Mouse (Mus musculus) stomach, embryonic 15.5 days (tissue): ENCODE data around the gene Gpam. TPM values are rescaled to one million over a fixed set of nuclear protein-coding genes. Genes with fewer than 3 reads are reported as not detected.

Source experiments
- ATAC-seq: fragments of 200-750 bp; cut with Nextera tagmentation; 2 replicates; pipeline ENCODE4 v1.8.0; 2017; ENCODE audit warnings: low read depth, moderate number of reproducible peaks, moderate TSS enrichment; ENCODE audit not compliant: insufficient read depth, low FRiP score
- H3K27ac ChIP-seq: fragments of 300-500 bp; sonication (generic); 2 replicates; pipeline ENCODE4 v1.5.1; 2015; ENCODE audit warnings: mild to moderate bottlenecking, inconsistent platforms
- H3K27me3 ChIP-seq: fragments of 300-500 bp; sonication (generic); replicated peaks from 2 replicates; pipeline ENCODE4 v1.6.1; 2015; ENCODE audit warnings: inconsistent platforms
- H3K36me3 ChIP-seq: fragments of 300-500 bp; sonication (generic); 2 replicates; pipeline ENCODE4 v1.6.1; 2015; ENCODE audit warnings: inconsistent platforms
- H3K4me1 ChIP-seq: fragments of 300-500 bp; sonication (generic); 2 replicates; pipeline ENCODE4 v1.6.1; 2015; ENCODE audit warnings: inconsistent platforms
- H3K4me2 ChIP-seq: fragments of 300-500 bp; sonication (generic); 2 replicates; pipeline ENCODE4 v1.6.1; 2015; ENCODE audit warnings: mild to moderate bottlenecking, inconsistent platforms
- H3K4me3 ChIP-seq: fragments of 300-500 bp; sonication (generic); replicated peaks from 2 replicates; pipeline ENCODE4 v1.5.1; 2015; ENCODE audit warnings: inconsistent platforms
- H3K9ac ChIP-seq: fragments of 300-500 bp; sonication (generic); 2 replicates; pipeline ENCODE4 v1.6.1; 2015; ENCODE audit warnings: inconsistent platforms
- H3K9me3 ChIP-seq: fragments of 300-500 bp; sonication (generic); 2 replicates; pipeline ENCODE4 v1.6.1; 2016; ENCODE audit warnings: inconsistent platforms
- WGBS: fragments of 180-500 bp; shearing (Covaris S2); methylation state at CpG from one replicate; pipeline ENCODE4 v1.1.7; 2015; 5-methylcytosine and 5-hydroxymethylcytosine counted together
- polyA plus RNA-seq: library from polyadenylated mRNA; unstranded; fragments of >200 nt; fragmentation: Nextera tagmentation; extraction: Ambion mirVana; gene quantifications from 2 replicates; pipeline ENCODE4 v1.2.1, GENCODE M21; 2015

Gene Gpam
- polyA plus RNA-seq, 1 experiment from 2014 or later = 18.0 TPM

GRCm38 (mm10) chr19:55119541-55119940 lies 7.5 kb downstream of the Gpam start:
- no peaks in the 10 kb centered on the region for H3K9me3 ChIP-seq
- no peak overlapping the region for H3K4me3 ChIP-seq
- H3K4me1 ChIP-seq = no peaks in the 10 kb centered on the region
- no peak overlapping the region for H3K27ac ChIP-seq
- peak; percentile 8; the same call in 1 of the 2 replicates for ATAC-seq
- H3K9ac ChIP-seq = no peak overlapping the region
- H3K36me3 ChIP-seq = no peaks in the 10 kb centered on the region
- no peak overlapping the region for H3K4me2 ChIP-seq
- H3K27me3 ChIP-seq = no peaks in the 10 kb centered on the region
- WGBS = 43% methylated on average over 2 of the region's 2 CpGs

- 85% methylated on average over 3 of the region's 3 CpGs for WGBS
- H3K9ac ChIP-seq = no peak overlapping the region
- H3K36me3 ChIP-seq = no peaks in the 10 kb centered on the region
- H3K9me3 ChIP-seq = no peaks in the 10 kb centered on the region
- no peak overlapping the region for H3K27ac ChIP-seq
- H3K4me1 ChIP-seq = no peaks in the 10 kb centered on the region
- no peak overlapping the region for H3K4me3 ChIP-seq
- no peaks in the 10 kb centered on the region for H3K27me3 ChIP-seq
- no peak overlapping the region for H3K4me2 ChIP-seq
- no peak for ATAC-seq
Observed at GRCm38 (mm10) chr19:55117991-55118390, 9.0 kb downstream of the Gpam start.

GRCm38 (mm10) chr19:55117059-55117815 lies 9.8 kb downstream of the Gpam start:
- 49% methylated on average over 6 of the region's 6 CpGs for WGBS
- ATAC-seq = peak; percentile 59
- Histone ChIP-seq H3K9ac (no peak overlapping the region), H3K27me3 (no peaks in the 10 kb centered on the region), H3K4me2 (no peak overlapping the region), H3K4me1 (no peaks in the 10 kb centered on the region), H3K27ac (no peak overlapping the region; the same call in 1 of the 2 replicates), H3K36me3 (no peaks in the 10 kb centered on the region), H3K4me3 (no peak overlapping the region), H3K9me3 (no peaks in the 10 kb centered on the region)

- Histone ChIP-seq H3K36me3 (no peaks in the 10 kb centered on the region), H3K9me3 (no peaks in the 10 kb centered on the region), H3K4me3 (no peak overlapping the region), H3K4me1 (no peaks in the 10 kb centered on the region), H3K27ac (no peak overlapping the region), H3K9ac (no peak overlapping the region), H3K4me2 (no peak overlapping the region), H3K27me3 (no peaks in the 10 kb centered on the region)
- 83% methylated on average over 4 of the region's 4 CpGs for WGBS
- ATAC-seq = no peak
Observed at GRCm38 (mm10) chr19:55115532-55115931, 11.5 kb downstream of the Gpam start.

GRCm38 (mm10) chr19:55114825-55115395 lies 12.1 kb downstream of the Gpam start:
- Histone ChIP-seq H3K36me3 (no peaks in the 10 kb centered on the region), H3K9ac (no peak overlapping the region), H3K4me2 (no peak overlapping the region), H3K4me3 (no peak overlapping the region), H3K27ac (no peak overlapping the region), H3K27me3 (no peaks in the 10 kb centered on the region), H3K4me1 (no peaks in the 10 kb centered on the region), H3K9me3 (no peaks in the 10 kb centered on the region)
- ATAC-seq = no peak
- WGBS = 88% methylated on average over 5 of the region's 5 CpGs

GRCm38 (mm10) chr19:55107896-55108295 lies 19.1 kb downstream of the Gpam start:
- 18% methylated on average over 3 of the region's 3 CpGs for WGBS
- no peaks in the 10 kb centered on the region for H3K36me3 ChIP-seq
- H3K4me3 ChIP-seq = no peak overlapping the region
- H3K4me1 ChIP-seq = 0 out of 2 replicates have a peak, but pooled peaks cover 3% of the 10 kb centered on the region
- no peak overlapping the region for H3K27ac ChIP-seq
- H3K27me3 ChIP-seq = no peaks in the 10 kb centered on the region
- no peaks in the 10 kb centered on the region for H3K9me3 ChIP-seq
- no peak for ATAC-seq
- no peak overlapping the region for H3K9ac ChIP-seq
- H3K4me2 ChIP-seq = no peak overlapping the region

GRCm38 (mm10) chr19:55105969-55106368 lies 21.1 kb downstream of the Gpam start:
- no peak for ATAC-seq
- WGBS = 88% methylated on average over 3 of the region's 3 CpGs
- H3K9me3 ChIP-seq = no peaks in the 10 kb centered on the region
- no peak overlapping the region for H3K4me3 ChIP-seq
- H3K4me1 ChIP-seq = 0 out of 2 replicates have a peak, but pooled peaks cover 3% of the 10 kb centered on the region
- no peaks in the 10 kb centered on the region for H3K27me3 ChIP-seq
- H3K4me2 ChIP-seq = no peak overlapping the region
- no peaks in the 10 kb centered on the region for H3K36me3 ChIP-seq
- no peak overlapping the region for H3K9ac ChIP-seq
- H3K27ac ChIP-seq = no peak overlapping the region

- Histone ChIP-seq H3K4me1 (peaks cover 10% of the 10 kb centered on the region), H3K4me3 (no peak overlapping the region), H3K27ac (peak overlapping the region; percentile 69; the same call in 1 of the 2 replicates), H3K36me3 (no peaks in the 10 kb centered on the region), H3K9me3 (no peaks in the 10 kb centered on the region), H3K9ac (no peak overlapping the region), H3K4me2 (peak overlapping the region; percentile 21; the same call in 1 of the 2 replicates), H3K27me3 (no peaks in the 10 kb centered on the region)
- WGBS = 46% methylated on average over 11 of the region's 11 CpGs
- ATAC-seq = no peak
Observed at GRCm38 (mm10) chr19:55103081-55103830, 23.8 kb downstream of the Gpam start.

GRCm38 (mm10) chr19:55101659-55102058 lies 25.4 kb downstream of the Gpam start:
- WGBS = 71% methylated on average over 4 of the region's 4 CpGs
- Histone ChIP-seq H3K4me1 (peaks cover 14% of the 10 kb centered on the region), H3K9me3 (no peaks in the 10 kb centered on the region), H3K4me2 (no peak overlapping the region), H3K27ac (no peak overlapping the region), H3K27me3 (no peaks in the 10 kb centered on the region), H3K36me3 (no peaks in the 10 kb centered on the region), H3K9ac (no peak overlapping the region), H3K4me3 (no peak overlapping the region)
- no peak for ATAC-seq

GRCm38 (mm10) chr19:55100227-55101140 lies 26.6 kb downstream of the Gpam start:
- Histone ChIP-seq H3K27ac (peak overlapping the region; percentile 89), H3K4me3 (peak overlapping the region; percentile 94), H3K9me3 (no peaks in the 10 kb centered on the region), H3K27me3 (no peaks in the 10 kb centered on the region), H3K9ac (peak overlapping the region; percentile 67), H3K4me1 (peaks cover 14% of the 10 kb centered on the region), H3K36me3 (no peaks in the 10 kb centered on the region), H3K4me2 (peak overlapping the region; percentile 83)
- WGBS = 57% methylated on average over 2 of the region's 2 CpGs
- ATAC-seq = no peak
